Mouse (Mus musculus): ENCODE measurements at regions not wholly inside any gene's neighbourhood (a gene's known extent, or its start where the extent isn't known, plus 50 kb on each side); places are given as distances from the start of the nearest gene placed in this dataset.

- no peak for DNase-seq (ENCODE audit: low spot score)
- Histone ChIP-seq H3K27me3 (ENCODE audit: insufficient read depth, poor library complexity, severe bottlenecking) (no peaks in the 10 kb centered on the region), H3K9me3 (no peaks in the 10 kb centered on the region), H3K36me3 (no peaks in the 10 kb centered on the region), H3K4me1 (no peaks in the 10 kb centered on the region), H3K4me3 (no peak overlapping the region), H3K27ac (no peak overlapping the region)
- WGBS = 70% methylated on average over 1 of the region's 1 CpGs
Measured at GRCm38 (mm10) chr13:91274131-91274530, 50.4 kb upstream of the Atg10 start.

- DNase-seq (ENCODE audit: low spot score) = no peak
- 70% methylated on average over 6 of the region's 6 CpGs for whole genome bisulfite sequencing
- no peak overlapping the region for H3K27ac ChIP-seq
Measured at GRCm38 (mm10) chr13:91274615-91275014, 50.8 kb upstream of the Atg10 start.

GRCm38 (mm10) chr13:91279487-91279886 is 55.7 kb upstream of the Atg10 start:
- no peaks in the 10 kb centered on the region for H3K36me3 ChIP-seq
- H3K4me3 ChIP-seq = no peak overlapping the region
- no peaks in the 10 kb centered on the region for H3K4me1 ChIP-seq
- no peak for DNase-seq (ENCODE audit: low spot score)
- H3K9me3 ChIP-seq = no peaks in the 10 kb centered on the region
- no peaks in the 10 kb centered on the region for H3K27me3 ChIP-seq (ENCODE audit: insufficient read depth, poor library complexity, severe bottlenecking)
- whole genome bisulfite sequencing = 84% methylated on average over 3 of the region's 3 CpGs
- no peak overlapping the region for H3K27ac ChIP-seq

More at GRCm38 (mm10) chr13:91274615-91275014, 50.8 kb upstream of the Atg10 start:
- no peaks in the 10 kb centered on the region for H3K9me3 ChIP-seq
- no peaks in the 10 kb centered on the region for H3K36me3 ChIP-seq
- no peak overlapping the region for H3K4me3 ChIP-seq
- H3K27me3 ChIP-seq (ENCODE audit: insufficient read depth, poor library complexity, severe bottlenecking) = no peaks in the 10 kb centered on the region
- H3K4me1 ChIP-seq = no peaks in the 10 kb centered on the region

GRCm38 (mm10) chr13:91295552-91296170 is 71.9 kb upstream of the Atg10 start:
- H3K36me3 ChIP-seq = no peaks in the 10 kb centered on the region
- no peaks in the 10 kb centered on the region for H3K27me3 ChIP-seq (ENCODE audit: insufficient read depth, poor library complexity, severe bottlenecking)
- no peaks in the 10 kb centered on the region for H3K4me1 ChIP-seq
- no peak overlapping the region for H3K27ac ChIP-seq
- H3K9me3 ChIP-seq = no peaks in the 10 kb centered on the region
- no peak overlapping the region for H3K4me3 ChIP-seq
- WGBS = 74% methylated on average over 7 of the region's 7 CpGs
- no peak for DNase-seq (ENCODE audit: low spot score)

- Histone ChIP-seq H3K4me3 (no peak overlapping the region), H3K27me3 (ENCODE audit: insufficient read depth, poor library complexity, severe bottlenecking) (no peaks in the 10 kb centered on the region), H3K27ac (no peak overlapping the region), H3K4me1 (no peaks in the 10 kb centered on the region), H3K9me3 (no peaks in the 10 kb centered on the region), H3K36me3 (no peaks in the 10 kb centered on the region)
- 62% methylated on average over 5 of the region's 5 CpGs for WGBS
- DNase-seq (ENCODE audit: low spot score) = no peak
Measured at GRCm38 (mm10) chr13:91296521-91297160, 72.9 kb upstream of the Atg10 start.

GRCm38 (mm10) chr13:91301849-91302248 is 78.1 kb upstream of the Atg10 start:
- no peaks in the 10 kb centered on the region for H3K9me3 ChIP-seq
- H3K36me3 ChIP-seq = no peaks in the 10 kb centered on the region
- no peaks in the 10 kb centered on the region for H3K4me1 ChIP-seq
- DNase-seq (ENCODE audit: low spot score) = no peak
- H3K4me3 ChIP-seq = no peak overlapping the region
- 74% methylated on average over 1 of the region's 1 CpGs for WGBS
- H3K27ac ChIP-seq = no peak overlapping the region
- H3K27me3 ChIP-seq (ENCODE audit: insufficient read depth, poor library complexity, severe bottlenecking) = no peaks in the 10 kb centered on the region

GRCm38 (mm10) chr13:91305697-91306405 is 82.1 kb upstream of the Atg10 start:
- Histone ChIP-seq H3K9me3 (no peaks in the 10 kb centered on the region), H3K4me1 (no peaks in the 10 kb centered on the region), H3K27me3 (ENCODE audit: insufficient read depth, poor library complexity, severe bottlenecking) (no peaks in the 10 kb centered on the region), H3K36me3 (no peaks in the 10 kb centered on the region), H3K4me3 (no peak overlapping the region), H3K27ac (no peak overlapping the region)
- DNase-seq (ENCODE audit: low spot score) = no peak
- WGBS = 71% methylated on average over 6 of the region's 6 CpGs

- H3K4me3 ChIP-seq = no peak overlapping the region
- H3K27ac ChIP-seq = no peak overlapping the region
- WGBS = 86% methylated on average over 4 of the region's 4 CpGs
- 0 out of 2 replicates have a peak, but pooled peaks cover 4% of the 10 kb centered on the region for H3K4me1 ChIP-seq
- no peak for DNase-seq (ENCODE audit: low spot score)
- no peaks in the 10 kb centered on the region for H3K27me3 ChIP-seq (ENCODE audit: insufficient read depth, poor library complexity, severe bottlenecking)
- no peaks in the 10 kb centered on the region for H3K36me3 ChIP-seq
- no peaks in the 10 kb centered on the region for H3K9me3 ChIP-seq
Measured at GRCm38 (mm10) chr13:91306545-91306944, 82.8 kb upstream of the Atg10 start.

- Histone ChIP-seq H3K4me3 (no peak overlapping the region), H3K4me1 (0 out of 2 replicates have a peak, but pooled peaks cover 4% of the 10 kb centered on the region), H3K27me3 (ENCODE audit: insufficient read depth, poor library complexity, severe bottlenecking) (no peaks in the 10 kb centered on the region), H3K36me3 (no peaks in the 10 kb centered on the region), H3K9me3 (no peaks in the 10 kb centered on the region), H3K27ac (no peak overlapping the region)
- no peak for DNase-seq (ENCODE audit: low spot score)
- WGBS = 78% methylated on average over 5 of the region's 5 CpGs
Measured at GRCm38 (mm10) chr13:91312905-91313571, 89.3 kb upstream of the Atg10 start.

- no peaks in the 10 kb centered on the region for H3K36me3 ChIP-seq
- H3K9me3 ChIP-seq = no peaks in the 10 kb centered on the region
- H3K27ac ChIP-seq = no peak overlapping the region
- no peak overlapping the region for H3K4me3 ChIP-seq
- no peaks in the 10 kb centered on the region for H3K27me3 ChIP-seq (ENCODE audit: insufficient read depth, poor library complexity, severe bottlenecking)
- H3K4me1 ChIP-seq = no peaks in the 10 kb centered on the region
- DNase-seq (ENCODE audit: low spot score) = no peak
- WGBS = 88% methylated on average over 6 of the region's 6 CpGs
Measured at GRCm38 (mm10) chr13:91322331-91322730, 98.6 kb upstream of the Atg10 start.

- no peak overlapping the region for H3K27ac ChIP-seq
- DNase-seq (ENCODE audit: low spot score) = no peak
- no peak overlapping the region for H3K4me3 ChIP-seq
- no peaks in the 10 kb centered on the region for H3K36me3 ChIP-seq
- no peaks in the 10 kb centered on the region for H3K4me1 ChIP-seq
- no peaks in the 10 kb centered on the region for H3K9me3 ChIP-seq
- H3K27me3 ChIP-seq (ENCODE audit: insufficient read depth, poor library complexity, severe bottlenecking) = no peaks in the 10 kb centered on the region
- 71% methylated on average over 3 of the region's 3 CpGs for WGBS
Measured at GRCm38 (mm10) chr13:91326834-91327233, 103.1 kb upstream of the Atg10 start.

- Histone ChIP-seq H3K4me1 (no peaks in the 10 kb centered on the region), H3K27ac (no peak overlapping the region), H3K27me3 (ENCODE audit: insufficient read depth, poor library complexity, severe bottlenecking) (no peaks in the 10 kb centered on the region), H3K4me3 (no peak overlapping the region), H3K9me3 (no peaks in the 10 kb centered on the region), H3K36me3 (no peaks in the 10 kb centered on the region)
- DNase-seq (ENCODE audit: low spot score) = no peak
Measured at GRCm38 (mm10) chr13:91334283-91334682, 110.5 kb upstream of the Atg10 start.

- no peaks in the 10 kb centered on the region for H3K36me3 ChIP-seq
- no peaks in the 10 kb centered on the region for H3K27me3 ChIP-seq (ENCODE audit: insufficient read depth, poor library complexity, severe bottlenecking)
- H3K9me3 ChIP-seq = no peaks in the 10 kb centered on the region
- no peaks in the 10 kb centered on the region for H3K4me1 ChIP-seq
- H3K27ac ChIP-seq = no peak overlapping the region
- 54% methylated on average over 1 of the region's 1 CpGs for WGBS
- no peak for DNase-seq (ENCODE audit: low spot score)
- no peak overlapping the region for H3K4me3 ChIP-seq
Measured at GRCm38 (mm10) chr13:91344139-91344538, 115.9 kb upstream of the Ssbp2 start.
